Mouse (Mus musculus) testis, postnatal 14 days (tissue): Measurements from ENCODE around the gene Pik3r5.

Experiments used
- DNase-seq: peaks from one replicate; pipeline ENCODE4 v3.0.0; 2021; ENCODE audit warnings: low spot score

Pik3r5 gene

DNA sequence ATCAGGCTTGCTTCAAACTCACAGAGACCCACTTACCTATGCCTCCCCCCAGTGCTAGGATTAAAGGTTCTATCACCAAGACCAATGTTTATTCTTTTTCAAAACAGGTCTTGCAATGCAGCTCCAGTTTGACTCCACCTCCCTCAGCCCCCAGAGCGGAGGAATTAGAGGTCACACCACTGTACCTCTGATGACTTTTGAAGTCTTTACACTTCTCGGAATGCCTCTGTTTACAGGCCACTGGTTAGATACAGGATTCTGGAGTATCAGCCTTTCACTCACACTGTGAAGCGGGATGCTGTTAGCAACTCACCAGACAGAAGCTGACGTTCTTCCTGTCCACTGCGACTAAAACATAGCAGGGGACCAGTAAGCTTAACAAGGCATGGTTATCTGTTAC, 30.5 kb upstream of the Pik3r5 start:
- no peak for DNase-seq

DNA sequence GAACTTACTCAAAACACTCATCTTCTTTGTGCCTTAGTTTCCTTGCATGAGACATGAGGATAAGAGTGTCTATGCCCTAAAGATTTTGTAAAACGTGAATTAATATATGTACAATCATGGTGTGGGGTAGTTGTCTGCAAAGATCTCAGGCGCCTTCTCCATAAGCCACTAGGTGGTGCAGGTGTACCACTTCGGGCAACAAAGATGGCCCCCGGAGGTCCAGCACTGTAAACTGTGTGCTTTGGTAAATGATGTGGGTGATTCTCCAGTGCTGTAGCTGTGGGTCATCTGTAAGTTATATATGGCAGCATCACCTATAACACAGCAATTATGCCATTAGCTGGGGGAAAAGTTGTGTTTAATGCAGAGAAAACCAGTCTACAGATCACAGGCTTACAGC, 27.7 kb upstream of the Pik3r5 start:
- no peak for DNase-seq

DNA sequence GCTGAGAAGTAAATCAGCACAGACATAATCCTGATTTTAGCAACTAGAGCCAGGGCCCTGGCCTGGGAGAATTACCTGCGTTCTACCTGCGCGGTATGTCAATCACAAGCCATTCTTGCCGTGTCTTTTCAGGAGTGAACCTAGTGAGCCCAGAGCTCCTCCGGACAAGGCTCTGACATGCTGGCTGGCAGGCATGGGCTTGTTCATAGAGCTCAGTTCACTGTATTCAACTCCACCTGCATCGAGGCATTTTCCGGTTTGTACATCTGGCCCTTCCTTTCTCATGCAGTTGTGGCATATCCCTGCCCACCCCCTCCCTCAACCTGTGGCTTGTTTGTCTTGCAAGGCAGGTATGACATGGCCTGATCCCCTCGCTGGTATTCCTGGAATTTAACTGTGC, 26.3 kb upstream of the Pik3r5 start:
- DNase-seq, result no peak

DNA sequence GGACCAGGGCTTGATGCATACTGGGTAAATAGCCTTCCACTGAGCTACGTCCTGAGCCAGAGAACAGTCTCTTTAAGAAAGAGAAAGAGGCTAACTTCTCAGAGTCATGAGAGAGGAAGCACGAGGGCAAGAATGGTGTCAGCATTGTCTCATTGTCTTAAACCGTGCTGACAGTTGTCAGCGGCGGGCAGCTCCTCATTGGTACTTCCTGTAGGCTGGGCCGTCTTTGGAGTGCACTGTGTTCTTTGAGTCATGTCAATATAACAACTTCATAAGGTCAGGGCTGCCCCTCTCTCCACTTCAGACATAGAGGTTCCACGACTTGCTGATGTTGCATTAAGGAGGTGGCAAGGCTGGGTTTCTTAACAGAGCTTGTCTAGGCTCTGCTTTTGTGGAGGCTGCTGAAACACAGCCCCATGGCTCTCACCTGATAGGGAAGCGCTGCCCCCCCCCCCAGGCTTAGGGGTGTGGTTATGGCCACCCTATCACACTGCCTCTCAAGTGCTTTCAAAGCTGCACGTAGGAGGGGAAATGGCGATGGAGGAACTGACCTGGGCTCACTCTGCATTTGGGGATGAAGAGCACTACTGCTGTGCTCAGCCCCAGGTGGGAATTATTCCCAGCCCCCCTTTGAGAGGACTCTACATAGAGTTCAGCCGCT, 24.5 kb upstream of the Pik3r5 start:
- DNase-seq, result no peak

DNA sequence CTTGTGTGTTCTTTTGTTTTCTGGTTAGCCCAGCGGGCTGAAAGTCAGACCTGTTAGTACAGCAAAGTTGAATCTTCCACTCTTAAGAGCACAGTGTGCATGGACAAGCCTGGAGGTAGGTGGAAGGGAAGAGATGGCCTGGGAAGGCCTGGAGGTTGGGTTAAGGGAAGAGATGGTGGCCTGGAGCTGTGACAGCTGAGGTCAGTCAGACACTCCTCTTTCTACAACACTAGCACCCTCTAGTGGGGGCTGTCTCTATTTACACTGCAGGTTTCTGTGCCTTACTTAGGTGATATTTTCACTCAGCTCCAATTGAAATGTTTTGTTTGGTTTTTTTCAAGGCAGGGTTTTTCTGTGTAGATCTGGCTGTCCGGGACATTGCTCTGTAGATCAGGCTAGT, 23.8 kb upstream of the Pik3r5 start:
- peak; percentile 56 for DNase-seq

DNA sequence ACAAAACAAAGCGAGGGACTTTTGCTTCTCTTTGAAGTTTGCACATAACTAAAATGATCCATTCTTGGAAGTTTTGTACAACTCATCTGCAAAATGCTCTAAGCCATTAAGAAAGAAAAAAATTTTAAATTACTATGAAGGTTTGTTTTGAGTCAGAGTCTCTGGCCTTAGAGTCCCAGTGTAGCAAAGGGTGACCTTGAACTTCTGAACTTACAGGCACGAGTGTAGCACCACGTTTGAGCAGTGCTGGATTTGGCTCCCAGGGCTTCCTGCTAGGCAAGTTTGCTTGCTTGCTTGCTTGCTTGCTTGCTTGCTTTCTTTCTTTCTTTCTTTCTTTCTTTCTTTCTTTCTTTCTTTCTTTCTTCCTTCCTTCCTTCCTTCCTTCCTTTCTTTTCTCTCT, 14.9 kb upstream of the Pik3r5 start:
- DNase-seq, result no peak

DNA sequence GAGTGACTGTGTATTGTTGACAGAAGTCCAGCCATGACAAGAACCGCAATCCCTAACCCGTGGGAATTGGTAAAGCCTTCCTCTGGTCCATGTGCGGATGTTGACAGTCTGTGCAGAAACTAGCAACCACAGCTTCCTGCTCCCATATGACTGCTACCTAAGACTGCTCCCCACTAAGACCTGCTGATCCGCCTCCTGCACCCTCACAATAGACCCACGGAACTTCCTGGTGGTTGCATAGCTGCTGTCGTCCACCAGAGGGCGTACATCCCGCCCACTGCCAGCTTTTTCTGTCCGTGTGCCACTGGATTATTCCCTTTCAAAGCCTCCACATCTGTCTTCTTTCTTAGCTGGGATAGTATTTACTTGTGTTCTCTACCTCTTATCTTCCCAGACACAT, 14.1 kb upstream of the Pik3r5 start:
- DNase-seq, result no peak

DNA sequence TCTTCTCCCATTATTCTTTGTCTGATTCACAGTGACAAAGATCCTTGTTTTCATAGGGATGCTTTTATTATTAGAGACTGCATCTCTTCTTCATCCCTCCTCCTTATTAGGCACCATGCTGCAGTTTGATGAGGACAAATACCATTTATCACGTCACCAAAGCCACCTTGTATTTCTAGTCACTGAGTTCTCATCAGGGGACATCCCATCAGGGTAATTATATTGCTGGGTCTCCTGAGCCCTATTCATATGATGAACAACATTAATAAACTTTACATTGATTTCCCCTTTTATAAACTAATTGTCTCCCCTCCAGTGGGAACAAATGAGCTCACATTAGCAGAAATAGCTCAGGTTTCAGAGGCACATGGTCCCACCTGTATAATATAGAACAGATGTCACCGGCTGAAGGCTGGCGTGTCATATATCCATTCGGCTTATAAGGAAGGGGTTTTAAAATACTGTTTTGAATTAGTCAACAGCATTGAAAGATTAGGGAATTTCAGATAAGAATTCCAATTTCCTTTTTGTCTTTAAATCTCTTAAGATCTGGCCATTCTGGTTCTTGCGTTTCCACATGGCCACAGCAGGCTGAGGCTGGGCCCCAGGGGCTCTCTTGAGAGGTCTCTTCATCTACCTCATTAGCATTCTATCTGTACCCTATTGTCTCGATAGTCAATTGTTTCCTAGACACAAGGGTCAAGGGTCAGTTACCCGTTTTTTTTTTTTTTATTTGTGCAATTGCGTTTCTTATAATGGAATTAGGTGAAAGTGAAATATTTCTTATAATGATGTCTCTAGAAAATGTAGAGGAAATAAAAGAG, 6.2 kb upstream of the Pik3r5 start:
- DNase-seq, result no peak

DNA sequence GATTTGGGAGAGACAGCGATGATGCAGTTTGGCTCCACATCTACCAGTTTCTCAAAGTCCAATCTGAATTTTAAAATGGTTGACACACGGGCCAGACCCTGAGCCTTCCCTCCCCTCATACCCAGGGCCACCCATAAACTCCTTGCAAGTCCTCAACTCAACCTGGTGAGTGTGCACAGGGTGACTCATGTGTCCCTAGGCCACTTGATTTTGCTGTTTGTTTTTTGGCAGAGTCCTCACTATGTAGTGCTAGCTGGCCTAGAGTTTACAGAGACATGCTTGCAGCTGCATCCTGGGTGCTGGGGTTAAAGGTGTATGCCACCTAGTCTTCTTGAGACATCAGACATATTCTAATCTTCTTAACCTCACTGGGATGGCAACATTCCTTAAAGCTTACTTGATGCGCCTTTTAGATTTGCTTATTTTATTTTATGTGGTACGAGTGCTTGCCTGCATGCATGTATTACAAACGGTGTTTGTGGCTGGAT, 4.8 kb upstream of the Pik3r5 start:
- no peak for DNase-seq

DNA sequence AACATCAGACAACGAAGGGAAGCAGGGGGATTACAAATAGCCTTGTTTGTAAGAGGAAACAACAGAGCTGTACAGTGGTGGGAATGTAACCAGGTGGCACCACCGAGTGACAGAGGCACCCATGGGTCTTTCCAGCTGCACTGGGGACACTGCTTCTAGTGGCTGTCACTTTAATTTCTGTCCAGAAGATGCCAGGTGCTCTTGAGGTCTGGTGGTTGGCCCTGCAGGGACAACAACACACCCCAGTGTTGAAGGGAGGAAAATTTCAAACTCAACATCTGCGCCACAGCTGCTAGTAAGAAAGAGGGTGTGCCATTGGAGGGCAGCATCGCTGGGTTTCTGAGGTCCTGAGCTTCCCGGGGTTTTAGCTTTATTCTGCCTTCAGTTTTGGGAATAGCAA, 1.3 kb upstream of the Pik3r5 start:
- no peak for DNase-seq

DNA sequence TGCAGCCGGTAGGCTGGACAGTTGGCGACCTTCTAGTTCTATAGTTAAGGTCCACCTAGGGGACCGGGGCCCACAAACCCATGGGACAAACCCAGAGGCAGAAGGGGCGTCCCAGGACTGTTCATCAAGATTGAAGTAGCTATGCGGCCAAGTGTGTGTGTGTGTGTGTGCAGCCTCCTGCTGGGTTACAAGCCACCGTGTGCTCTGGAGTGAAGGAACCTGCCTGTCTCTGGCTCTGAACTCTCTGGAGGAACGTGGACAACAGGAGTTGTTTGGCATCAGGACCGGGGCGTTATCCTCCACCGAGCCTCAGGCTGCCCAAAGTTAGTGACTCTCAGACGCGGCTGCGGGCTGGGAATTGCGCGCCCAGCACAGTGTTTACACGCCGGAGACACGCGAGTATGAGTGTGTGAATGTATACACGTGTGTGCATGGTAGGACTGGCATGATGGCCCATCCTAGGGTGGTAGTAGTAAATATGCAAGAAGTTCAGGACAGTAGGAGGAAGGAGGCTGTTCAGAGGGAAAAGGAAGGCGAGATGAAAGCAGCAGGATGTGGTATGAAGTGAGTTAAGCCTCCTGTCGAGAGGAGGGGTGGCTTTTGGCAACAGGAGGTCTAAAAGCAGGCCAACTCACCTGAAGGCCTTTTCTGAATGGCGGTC, 570 bp downstream of the Pik3r5 start:
- DNase-seq, result no peak

DNA sequence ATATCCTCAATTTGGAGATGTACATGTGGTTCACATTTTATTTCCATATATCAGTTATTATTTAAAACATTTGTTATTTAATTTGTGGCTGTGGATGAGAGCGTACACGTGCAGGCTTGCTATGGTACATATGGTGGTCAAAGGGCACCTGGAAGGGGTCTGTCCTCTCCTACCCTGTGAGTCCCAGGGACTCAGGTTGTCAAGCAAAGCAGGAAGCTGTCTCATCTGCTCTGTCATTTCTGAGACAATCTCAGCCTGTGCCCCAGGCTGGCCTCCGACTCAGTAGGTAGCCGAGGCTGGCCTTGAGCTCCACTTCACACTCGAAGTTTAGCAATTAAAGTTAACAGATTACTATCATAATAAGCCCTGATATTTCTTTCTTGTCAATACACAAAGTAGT, 1.6 kb downstream of the Pik3r5 start:
- DNase-seq, result no peak

DNA sequence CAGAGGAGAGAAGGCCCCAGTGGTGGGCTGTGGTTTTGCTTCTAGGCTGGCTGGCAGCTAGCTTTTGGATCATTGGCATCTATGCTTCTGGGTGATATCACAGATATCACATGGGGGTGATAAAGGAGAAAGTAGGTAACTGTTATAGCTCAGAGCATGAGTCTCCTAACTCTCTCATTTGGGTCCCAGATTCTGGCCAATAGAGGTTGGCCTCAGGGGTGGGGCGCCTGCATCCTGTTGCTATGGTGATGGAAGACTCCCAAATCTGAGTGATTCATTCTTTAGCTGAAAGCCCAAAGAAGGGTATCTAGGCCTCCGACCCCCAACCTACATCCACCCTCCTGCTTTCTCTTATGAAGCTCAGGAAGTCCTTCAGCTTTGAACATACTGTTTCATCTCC, 2.8 kb downstream of the Pik3r5 start:
- no peak for DNase-seq

DNA sequence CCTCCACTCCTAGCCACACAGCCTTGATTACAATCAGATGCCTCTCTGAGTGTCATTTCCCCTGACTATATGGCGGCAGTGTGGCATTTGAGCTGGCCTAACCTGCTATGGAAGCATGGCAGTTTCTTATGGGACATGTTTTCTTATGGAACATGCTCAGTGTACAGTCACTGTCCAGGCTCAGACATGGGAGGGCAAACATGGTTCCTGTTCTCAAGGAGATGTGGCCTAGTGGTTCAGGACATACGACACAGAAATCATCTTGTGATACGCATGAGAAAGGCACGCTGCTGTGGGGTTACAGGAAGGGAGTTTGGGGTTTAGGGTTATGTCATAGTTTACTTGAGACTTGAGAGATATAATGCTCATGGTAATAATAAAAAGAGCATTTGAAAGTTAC, 3.7 kb downstream of the Pik3r5 start:
- DNase-seq, result no peak

DNA sequence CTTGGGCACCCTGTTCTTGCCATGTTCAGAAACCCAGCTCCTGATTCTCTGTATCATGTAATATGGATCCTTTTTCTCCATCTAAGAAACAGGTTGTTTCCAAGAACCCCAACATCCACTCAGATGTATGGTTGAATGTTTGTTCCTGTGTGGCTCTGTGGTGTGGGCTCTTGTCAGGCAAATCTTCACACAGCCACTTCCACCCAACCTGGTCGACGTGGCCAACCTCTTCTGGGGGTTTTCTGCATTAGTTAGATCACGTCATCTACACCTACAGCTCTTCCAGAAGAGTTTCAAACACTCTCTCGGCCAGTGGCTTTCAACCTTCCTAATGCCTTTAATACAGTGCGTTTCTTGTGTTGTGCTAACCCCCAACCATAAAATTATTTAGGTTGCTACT, 4.5 kb downstream of the Pik3r5 start:
- no peak for DNase-seq

DNA sequence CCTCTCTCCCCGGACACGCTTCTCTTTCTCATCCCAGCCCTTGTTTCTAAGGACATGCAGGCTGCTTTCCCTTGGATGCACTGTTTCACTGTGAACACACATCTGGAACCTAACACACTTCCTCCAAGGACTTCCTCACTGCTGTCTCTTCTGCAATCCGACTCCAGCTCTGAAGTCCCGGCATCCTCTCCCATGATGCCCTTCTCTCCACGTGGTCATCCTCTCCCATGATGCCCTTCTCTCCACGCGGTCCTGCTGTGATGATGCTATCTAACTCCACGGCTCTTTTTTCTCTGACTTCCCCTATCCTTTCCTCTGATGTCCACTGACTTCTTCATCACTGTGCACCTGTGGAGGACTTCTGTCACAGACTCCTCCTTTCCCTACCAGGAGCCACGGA, 8.2 kb downstream of the Pik3r5 start:
- no peak for DNase-seq

DNA sequence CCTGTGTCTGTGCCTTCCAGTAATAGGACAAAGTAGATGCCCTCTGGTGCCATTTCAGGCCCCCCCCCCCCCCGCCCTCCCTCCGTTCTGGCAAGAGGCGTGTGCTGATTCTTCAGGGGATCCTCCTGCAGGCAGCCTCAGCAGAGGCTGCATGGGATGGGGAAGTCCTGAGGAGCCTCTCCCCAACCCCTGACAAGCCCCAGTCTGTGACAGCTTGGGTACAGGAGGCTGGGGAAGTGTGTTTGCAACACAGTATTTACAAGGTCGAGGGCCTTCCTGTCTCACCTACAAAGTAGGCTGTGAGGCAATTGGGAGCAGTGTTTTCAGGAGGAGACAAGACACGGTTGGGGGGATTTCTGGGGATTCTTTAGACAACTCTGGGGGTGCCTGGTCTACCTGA, 9.0 kb downstream of the Pik3r5 start:
- DNase-seq, result no peak

DNA sequence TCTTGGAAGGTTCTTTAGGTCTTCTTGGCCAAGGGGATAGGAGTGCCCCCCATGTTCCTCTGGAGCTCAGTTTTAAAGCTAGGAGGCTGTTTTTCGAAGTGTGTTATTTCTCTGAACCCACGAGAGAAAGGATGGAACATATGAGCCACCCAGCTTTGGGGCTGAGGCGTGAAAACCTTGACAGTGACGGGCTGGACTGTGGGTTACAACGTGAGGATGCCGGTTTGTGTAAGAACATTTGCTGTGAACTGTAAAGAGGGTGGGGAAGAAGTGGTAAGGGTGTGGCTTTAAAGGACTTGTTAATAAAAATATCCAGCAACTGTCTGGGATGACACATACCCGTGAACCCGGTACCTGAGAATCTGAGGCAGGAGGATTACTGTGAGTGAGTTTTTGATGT, 10.4 kb downstream of the Pik3r5 start:
- no peak for DNase-seq

DNA sequence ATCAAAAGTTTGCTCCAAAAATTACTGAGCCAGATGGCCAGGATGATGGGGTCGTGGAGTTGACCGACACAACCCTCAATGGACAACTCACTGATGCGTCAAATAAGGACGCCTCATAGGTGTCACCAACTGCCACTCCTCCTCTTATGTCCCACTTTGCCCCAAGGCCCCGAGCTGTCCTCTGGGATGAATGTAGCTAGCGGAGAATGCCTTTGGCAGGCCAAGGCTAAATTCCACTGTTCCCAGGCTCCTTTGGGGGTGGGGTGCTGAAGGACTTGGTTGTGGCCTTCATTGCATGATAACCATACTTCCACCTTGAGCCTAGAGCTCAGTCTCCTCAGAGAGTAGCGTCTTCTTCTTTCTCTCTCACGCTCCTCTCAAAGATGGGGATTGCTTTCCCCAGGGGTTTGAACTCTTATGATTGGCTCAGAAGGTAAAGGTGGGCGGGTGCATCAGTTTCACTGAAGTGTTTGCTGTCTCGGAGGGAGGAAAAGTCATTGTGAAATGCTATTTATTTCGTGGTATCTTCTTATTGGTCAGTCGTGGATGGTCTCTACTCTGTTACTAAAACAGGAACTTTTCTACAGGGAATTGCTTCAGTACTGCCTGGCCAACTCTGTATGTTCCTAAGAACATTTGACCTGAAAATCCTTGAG, 11.2 kb downstream of the Pik3r5 start:
- no peak for DNase-seq

DNA sequence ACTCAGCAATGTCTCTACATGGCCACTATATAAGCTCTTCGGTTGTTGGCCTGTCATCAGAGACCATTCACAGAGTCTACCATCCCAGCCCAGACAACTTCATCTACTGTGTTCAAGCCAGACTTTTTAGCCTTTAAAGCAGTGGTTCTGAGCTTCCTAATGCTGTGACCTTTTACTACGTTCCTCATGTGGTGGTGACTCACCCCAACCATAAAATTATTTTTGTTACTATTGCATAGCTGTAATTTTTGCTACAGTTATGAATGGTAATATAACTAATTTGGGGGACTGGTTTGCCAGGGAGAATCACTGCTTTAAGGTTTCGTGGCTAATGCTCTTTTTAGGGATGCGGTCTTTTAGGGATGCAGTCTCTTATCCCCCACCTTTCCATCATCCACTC, 14.0 kb downstream of the Pik3r5 start:
- no peak for DNase-seq

DNA sequence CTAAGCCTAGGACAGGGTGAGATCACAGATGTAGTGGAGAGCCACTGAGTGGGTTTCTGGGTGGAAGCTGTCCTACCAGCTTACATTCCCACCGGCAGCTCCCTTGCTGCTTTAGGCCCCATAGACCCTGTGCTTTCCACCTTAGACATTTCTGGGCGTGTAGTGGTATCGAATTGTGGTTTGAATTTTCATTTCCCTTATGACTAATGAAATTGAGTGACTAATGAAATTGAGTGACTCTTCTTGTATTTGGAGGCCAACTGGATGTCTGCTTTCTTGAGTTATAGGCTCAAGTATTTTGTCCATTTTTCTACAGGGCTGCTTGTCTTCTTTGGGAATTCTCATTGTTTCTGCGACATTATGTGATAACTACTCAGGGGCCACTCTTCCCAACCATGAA, 14.6 kb downstream of the Pik3r5 start:
- DNase-seq, result no peak

DNA sequence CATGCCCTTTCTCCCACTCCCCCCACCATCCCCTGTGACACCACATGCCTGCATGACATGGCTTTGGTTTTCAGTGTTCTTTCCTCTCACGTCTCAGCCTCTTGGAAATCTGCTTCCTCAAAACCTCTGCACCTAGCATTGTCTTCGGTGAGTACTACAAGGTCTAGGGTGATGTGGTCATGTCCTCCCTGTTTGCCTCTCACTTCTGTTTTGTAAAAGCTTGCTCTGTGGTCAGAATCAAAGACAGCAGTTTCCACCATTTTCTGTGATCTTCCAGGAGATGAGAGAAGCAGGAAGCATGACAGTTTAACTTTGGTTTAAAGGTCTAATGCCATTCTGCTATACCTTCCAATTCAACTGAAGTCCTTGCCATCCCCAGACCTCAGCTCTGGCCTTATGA, 15.3 kb downstream of the Pik3r5 start:
- DNase-seq, result no peak

DNA sequence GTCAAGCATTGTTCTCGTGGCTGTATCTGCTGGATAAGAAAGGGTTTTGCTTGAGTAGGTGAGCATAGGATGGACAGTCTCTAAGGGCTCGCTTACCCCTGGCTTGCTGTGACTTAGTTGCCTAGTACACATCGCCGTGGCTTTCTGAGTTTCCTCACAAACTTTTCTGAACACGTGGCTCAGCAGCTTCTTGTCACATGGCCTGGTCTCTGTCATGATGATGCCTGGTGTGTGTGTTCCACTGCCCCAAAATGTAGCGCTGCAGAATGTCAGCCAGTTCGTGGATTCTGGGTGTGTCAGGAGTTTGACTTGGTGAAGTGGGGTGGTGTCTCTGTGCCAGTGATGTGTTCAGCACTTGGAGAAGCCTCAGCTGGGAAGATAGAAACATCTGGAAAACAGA, 16.4 kb downstream of the Pik3r5 start:
- DNase-seq, result no peak
